Mouse (Mus musculus): ENCODE measurements around the gene Ttc33. TPM values are rescaled to one million over a fixed set of nuclear protein-coding genes. Genes with fewer than 3 reads are reported as not detected.
A peak's percentile ranks its signal among the peaks of the same experiment; 100 is the strongest.

The Ttc33 gene
- total RNA-seq, 1 experiment from 2014 or later: 48.1 TPM

- ATAC-seq (replicated peaks; ENCODE audit: insufficient number of reproducible peaks, low FRiP score, low TSS enrichment, poor library complexity, severe bottlenecking): no peak
Observed at GRCm38 (mm10) chr15:5237012-5237660, 51.8 kb downstream of the Ttc33 start.

DNA sequence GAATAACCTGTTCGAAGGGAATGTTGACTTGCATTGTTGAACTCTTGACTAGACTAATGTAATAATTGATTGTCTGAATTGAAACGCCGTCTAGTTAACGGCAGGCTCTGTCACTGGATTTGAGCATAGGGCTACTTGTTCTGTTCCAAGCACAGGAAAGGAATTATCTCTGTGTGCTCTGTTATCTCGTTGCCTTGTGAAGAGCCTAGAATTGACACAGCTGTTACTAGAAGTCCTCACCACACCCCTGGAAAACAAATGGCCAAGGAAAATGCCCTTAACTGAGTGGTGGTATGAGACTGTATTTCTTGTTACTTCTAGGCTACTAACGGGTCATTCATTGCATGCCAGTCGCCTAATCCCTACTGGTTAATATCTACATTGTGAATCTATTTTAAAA lies 52.7 kb downstream of the Ttc33 start:
- no peak for ATAC-seq (replicated peaks; ENCODE audit: insufficient number of reproducible peaks, low FRiP score, low TSS enrichment, poor library complexity, severe bottlenecking)

- no peak for ATAC-seq (replicated peaks; ENCODE audit: insufficient number of reproducible peaks, low FRiP score, low TSS enrichment, poor library complexity, severe bottlenecking)
Observed at GRCm38 (mm10) chr15:5238553-5238952, 53.2 kb downstream of the Ttc33 start.

GRCm38 (mm10) chr15:5239361-5239760 lies 54.0 kb downstream of the Ttc33 start:
- no peak for ATAC-seq (replicated peaks; ENCODE audit: insufficient number of reproducible peaks, low FRiP score, low TSS enrichment, poor library complexity, severe bottlenecking)

DNA sequence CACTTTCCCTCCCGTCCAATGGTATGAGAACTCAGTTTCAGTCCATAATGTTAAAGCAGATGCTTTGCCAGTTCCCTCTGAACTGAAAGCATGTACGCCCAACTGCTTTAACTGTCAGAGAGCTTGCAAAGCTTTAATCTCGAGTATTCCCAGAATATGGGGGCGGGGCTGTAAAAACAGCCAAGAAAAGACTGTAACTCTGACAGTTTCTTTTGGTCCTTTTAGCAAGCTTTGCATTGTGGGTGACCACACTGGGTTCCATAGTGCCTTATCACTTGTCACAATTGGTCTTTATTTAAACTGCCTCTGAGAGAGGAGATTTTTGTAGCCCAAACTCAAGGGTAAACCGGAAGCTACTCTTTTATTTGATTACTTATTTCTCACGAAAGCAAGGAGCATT lies 54.6 kb downstream of the Ttc33 start:
- no peak for ATAC-seq (replicated peaks; ENCODE audit: insufficient number of reproducible peaks, low FRiP score, low TSS enrichment, poor library complexity, severe bottlenecking)

DNA sequence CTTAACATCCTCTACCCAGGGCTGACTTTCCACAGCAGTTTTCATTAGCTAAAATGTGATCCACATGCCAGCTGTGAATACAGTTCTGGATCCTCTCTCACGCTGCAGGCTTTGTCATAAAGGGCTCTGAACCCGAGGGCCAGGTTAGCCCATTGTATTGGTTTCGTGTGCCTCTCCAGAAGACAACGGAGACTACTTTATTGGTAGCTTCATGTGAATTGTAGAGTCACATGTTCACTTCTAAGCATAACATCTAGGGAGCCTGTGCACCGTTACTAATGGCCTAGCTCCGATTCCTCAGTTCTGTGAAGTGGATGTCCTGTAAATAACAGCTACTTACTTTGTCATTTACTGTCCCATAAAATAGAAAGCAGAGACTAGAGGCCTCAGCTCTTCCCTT lies 55.0 kb downstream of the Ttc33 start:
- no peak for ATAC-seq (replicated peaks; ENCODE audit: insufficient number of reproducible peaks, low FRiP score, low TSS enrichment, poor library complexity, severe bottlenecking)

- no peak for ATAC-seq (replicated peaks; ENCODE audit: insufficient number of reproducible peaks, low FRiP score, low TSS enrichment, poor library complexity, severe bottlenecking)
Observed at GRCm38 (mm10) chr15:5241304-5242201, 56.2 kb downstream of the Ttc33 start.

GRCm38 (mm10) chr15:5242241-5243035 lies 57.1 kb downstream of the Ttc33 start:
- ATAC-seq (replicated peaks; ENCODE audit: insufficient number of reproducible peaks, low FRiP score, low TSS enrichment, poor library complexity, severe bottlenecking): no peak

GRCm38 (mm10) chr15:5243036-5243958 lies 58.0 kb downstream of the Ttc33 start:
- ATAC-seq (replicated peaks; ENCODE audit: insufficient number of reproducible peaks, low FRiP score, low TSS enrichment, poor library complexity, severe bottlenecking): no peak

GRCm38 (mm10) chr15:5243959-5244905 lies 58.9 kb downstream of the Ttc33 start, which contains the start of gene Ptger4:
Gene Ptger4, minus strand, starts transcription at chr15:5244187.
- ATAC-seq (replicated peaks; ENCODE audit: insufficient number of reproducible peaks, low FRiP score, low TSS enrichment, poor library complexity, severe bottlenecking): peak; percentile 83

DNA sequence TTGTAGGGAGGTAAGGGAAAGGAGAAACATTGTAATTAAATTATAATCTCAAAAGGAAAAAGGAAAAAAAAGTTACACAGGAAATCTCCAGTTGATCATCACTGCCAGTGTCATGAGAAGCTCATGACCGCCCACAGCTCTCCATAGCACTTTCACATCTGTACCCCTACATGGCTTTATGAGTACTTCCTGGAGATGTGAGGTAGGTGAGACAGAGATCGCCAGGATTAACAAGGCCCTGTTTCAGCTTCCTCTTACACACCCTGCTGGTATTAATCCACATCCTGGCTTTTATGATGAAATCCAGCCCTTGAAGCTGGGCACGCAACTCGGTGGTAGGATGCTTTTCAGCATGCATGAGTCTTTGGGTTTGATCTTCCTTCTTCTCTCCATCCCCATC lies 64.9 kb downstream of the Ttc33 start:
- no peak for ATAC-seq (replicated peaks; ENCODE audit: insufficient number of reproducible peaks, low FRiP score, low TSS enrichment, poor library complexity, severe bottlenecking)

DNA sequence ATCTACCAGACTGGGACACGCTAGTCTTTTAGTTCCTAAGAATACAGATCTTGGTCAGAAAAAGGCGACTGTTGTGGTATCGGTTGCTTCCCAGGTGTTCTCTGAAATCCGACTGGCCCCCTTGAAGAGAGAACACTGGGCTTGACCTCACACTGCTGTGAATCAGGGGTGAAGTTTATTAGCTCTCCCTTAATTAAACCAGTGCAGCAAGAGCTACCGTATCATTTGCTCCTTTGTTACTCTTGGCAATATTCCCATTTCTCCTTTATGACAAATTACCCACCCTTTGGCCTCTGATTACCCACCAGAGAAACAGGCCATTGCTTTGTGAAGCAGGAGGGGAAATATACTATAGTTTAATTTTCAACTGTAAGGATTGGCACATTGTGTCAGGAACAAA lies 74.9 kb downstream of the Ttc33 start:
- no peak for ATAC-seq (replicated peaks; ENCODE audit: insufficient number of reproducible peaks, low FRiP score, low TSS enrichment, poor library complexity, severe bottlenecking)

DNA sequence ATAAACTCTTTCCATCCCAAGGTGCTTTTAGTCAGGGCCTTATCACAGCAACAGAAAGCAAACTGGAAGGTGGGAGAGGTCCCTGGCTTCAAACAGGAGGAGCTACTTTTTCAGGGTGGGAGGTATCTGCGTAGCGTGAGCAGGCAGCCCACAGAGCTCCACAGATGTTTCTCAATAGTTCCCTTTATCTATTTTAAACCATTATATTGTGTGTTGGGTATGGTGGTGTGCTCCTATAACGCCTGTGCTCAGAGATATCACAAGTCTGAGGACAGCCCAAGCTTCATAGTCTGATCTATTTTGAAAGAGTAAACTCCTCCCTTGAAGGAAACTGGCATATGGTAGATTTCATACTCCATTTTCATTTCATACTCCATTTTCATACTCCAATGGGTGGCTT lies 75.7 kb downstream of the Ttc33 start:
- no peak for ATAC-seq (replicated peaks; ENCODE audit: insufficient number of reproducible peaks, low FRiP score, low TSS enrichment, poor library complexity, severe bottlenecking)

DNA sequence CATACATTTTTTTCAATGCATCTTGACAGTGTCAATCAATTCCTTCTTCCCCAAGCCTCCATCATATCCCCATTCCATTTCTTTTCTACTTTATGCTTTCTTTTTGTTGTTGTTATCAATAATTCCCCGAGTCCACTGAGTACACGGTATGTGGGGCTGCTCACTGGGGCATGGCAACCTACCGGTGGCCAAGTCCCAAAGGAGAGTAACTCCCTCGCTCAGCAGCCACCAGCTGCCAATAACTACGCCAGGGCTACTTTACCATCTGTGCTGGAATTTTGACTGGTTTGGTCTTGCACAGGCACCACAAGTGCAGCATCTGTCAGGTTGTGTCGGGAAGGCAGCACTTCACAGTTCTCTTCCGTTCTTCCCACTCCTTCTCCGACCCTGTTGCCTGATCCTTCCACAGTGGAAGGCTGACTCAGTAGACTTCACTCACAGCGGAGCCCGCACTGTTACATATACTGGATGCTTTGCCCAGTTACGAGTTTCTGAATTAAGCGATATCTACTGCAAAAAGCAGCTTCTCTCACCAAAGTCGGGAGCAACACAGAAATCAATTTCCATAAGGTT lies 76.9 kb downstream of the Ttc33 start:
- ATAC-seq (replicated peaks; ENCODE audit: insufficient number of reproducible peaks, low FRiP score, low TSS enrichment, poor library complexity, severe bottlenecking): no peak

GRCm38 (mm10) chr15:5262874-5263504 lies 77.7 kb downstream of the Ttc33 start:
- ATAC-seq (replicated peaks; ENCODE audit: insufficient number of reproducible peaks, low FRiP score, low TSS enrichment, poor library complexity, severe bottlenecking): no peak

DNA sequence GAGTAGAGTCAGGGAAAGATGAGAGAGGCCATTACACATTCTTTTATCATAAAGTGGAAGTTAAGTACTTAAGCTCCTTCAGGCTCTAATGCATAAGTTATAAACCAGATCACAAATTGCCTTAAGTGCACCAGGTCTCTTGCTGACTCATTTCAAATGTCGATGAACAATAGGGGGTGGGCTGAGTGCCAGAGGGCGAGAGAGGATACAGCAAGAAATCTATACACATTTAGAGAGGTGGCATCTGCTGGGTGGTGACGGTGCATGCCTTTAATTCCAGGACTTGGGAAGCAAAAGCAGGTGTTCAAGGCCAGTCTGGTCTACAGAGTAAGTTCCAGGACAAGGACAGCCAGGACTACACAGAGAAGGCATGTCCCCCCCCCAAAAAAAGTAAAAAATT lies 80.8 kb downstream of the Ttc33 start:
- ATAC-seq (replicated peaks; ENCODE audit: insufficient number of reproducible peaks, low FRiP score, low TSS enrichment, poor library complexity, severe bottlenecking): no peak

Measured in monocyte, adult 5-6 weeks (primary cell).